Mouse (Mus musculus) intestine, postnatal 0 days (tissue): ENCODE data around the gene Hmgb1. TPM values are rescaled to one million over a fixed set of nuclear protein-coding genes. Genes with fewer than 3 reads are reported as not detected.

Source experiments
- ATAC-seq: fragments of 200-750 bp; cut with Nextera tagmentation; 2 replicates; pipeline ENCODE4 v1.8.0; 2017; ENCODE audit warnings: mild to moderate bottlenecking, moderate TSS enrichment, moderate library complexity
- H3K27ac ChIP-seq: fragments of 300-500 bp; sonication (generic); 2 replicates; pipeline ENCODE4 v1.5.1; 2014; ENCODE audit warnings: mild to moderate bottlenecking, low read depth, low read length, moderate library complexity
- H3K27me3 ChIP-seq: fragments of 300-500 bp; sonication (generic); replicated peaks from 2 replicates; pipeline ENCODE4 v1.6.1; 2014; ENCODE audit warnings: low read length, mixed read lengths; ENCODE audit not compliant: control insufficient read depth, insufficient read depth
- H3K36me3 ChIP-seq: fragments of 300-500 bp; sonication (generic); 2 replicates; pipeline ENCODE4 v1.6.1; 2014; ENCODE audit warnings: mild to moderate bottlenecking, moderate library complexity; ENCODE audit not compliant: control insufficient read depth, insufficient read depth
- H3K4me1 ChIP-seq: fragments of 300-500 bp; sonication (generic); replicated peaks from 2 replicates; pipeline ENCODE4 v1.6.1; 2014; ENCODE audit warnings: antibody characterized with exemption, low read length, mixed read lengths; ENCODE audit not compliant: control insufficient read depth, insufficient read depth
- H3K4me2 ChIP-seq: fragments of 300-500 bp; sonication (generic); replicated peaks from 2 replicates; pipeline ENCODE4 v1.6.1; 2014; ENCODE audit warnings: low read depth, mild to moderate bottlenecking, moderate library complexity
- H3K4me3 ChIP-seq: fragments of 300-500 bp; sonication (generic); 2 replicates; pipeline ENCODE4 v1.5.1; 2014; ENCODE audit warnings: low read depth, low read length
- H3K9ac ChIP-seq: fragments of 300-500 bp; sonication (generic); 2 replicates; pipeline ENCODE4 v1.6.1; 2014; ENCODE audit warnings: mild to moderate bottlenecking, low read depth, low read length
- H3K9me3 ChIP-seq: fragments of 300-500 bp; sonication (generic); 2 replicates; pipeline ENCODE4 v1.6.1; 2016; ENCODE audit warnings: mixed run types; ENCODE audit not compliant: control insufficient read depth
- CTCF ChIP-seq: sonication (generic); IDR thresholded peaks from 2 replicates; pipeline ENCODE4 v1.5.1; 2016; ENCODE audit warnings: low read depth, mild to moderate bottlenecking, control low read depth, antibody characterized with exemption, moderate library complexity
- WGBS: fragments of 180-500 bp; shearing (Covaris S2); extraction: QIAGEN DNeasy Blood & Tissue Kit; methylation state at CpG from one replicate; pipeline ENCODE4 v1.1.7; 2014; 5-methylcytosine and 5-hydroxymethylcytosine counted together
- polyA plus RNA-seq: library from polyadenylated mRNA; unstranded; fragments of >200 nt; fragmentation: Nextera tagmentation; extraction: Ambion mirVana; gene quantifications from 2 replicates; pipeline ENCODE4 v1.2.1, GENCODE M21; 2015

Gene Hmgb1
- polyA plus RNA-seq, 1 experiment from 2014 or later = 516 TPM

GRCm38 (mm10) chr5:149044067-149044466 lies 140.2 kb downstream of the Hmgb1 start:
- TF ChIP-seq CTCF = no peak
- Histone ChIP-seq H3K4me1 (no peaks in the 10 kb centered on the region), H3K9me3 (no peaks in the 10 kb centered on the region; the same call in 1 of the 2 replicates), H3K27me3 (no peaks in the 10 kb centered on the region), H3K36me3 (peaks cover 13% of the 10 kb centered on the region), H3K4me3 (no peak overlapping the region), H3K27ac (no peak overlapping the region), H3K4me2 (no peak overlapping the region), H3K9ac (no peak overlapping the region)
- 69% methylated on average over 4 of the region's 4 CpGs for WGBS
- no peak for ATAC-seq

DNA sequence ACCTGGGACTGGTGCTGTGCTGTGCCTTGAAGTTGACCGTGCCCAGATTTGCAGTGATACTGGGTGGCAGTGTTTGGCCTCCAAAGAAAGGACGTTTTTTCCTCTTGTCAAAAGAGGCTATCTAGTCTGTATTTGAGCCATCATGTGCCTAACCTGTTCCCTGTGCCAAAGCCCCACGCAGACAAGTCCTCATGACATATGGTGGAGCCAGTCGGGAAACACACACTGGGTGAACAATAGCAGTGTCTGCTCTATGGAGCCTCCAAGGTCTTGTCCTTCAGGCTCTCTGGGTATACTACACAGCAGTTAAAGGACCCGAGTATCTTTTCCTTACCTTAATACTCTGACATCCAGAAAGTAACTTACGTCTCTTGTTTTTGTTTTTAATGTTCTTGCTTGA lies 141.0 kb downstream of the Hmgb1 start:
- no peak overlapping the region for H3K4me2 ChIP-seq
- no peak for ATAC-seq
- TF ChIP-seq CTCF = no peak
- H3K9me3 ChIP-seq = no peaks in the 10 kb centered on the region; the same call in 1 of the 2 replicates
- WGBS = 84% methylated on average over 6 of the region's 6 CpGs
- H3K4me1 ChIP-seq = no peaks in the 10 kb centered on the region
- H3K4me3 ChIP-seq = no peak overlapping the region
- H3K36me3 ChIP-seq = peaks cover 13% of the 10 kb centered on the region
- no peak overlapping the region for H3K9ac ChIP-seq
- H3K27ac ChIP-seq = no peak overlapping the region
- H3K27me3 ChIP-seq = no peaks in the 10 kb centered on the region

GRCm38 (mm10) chr5:149039825-149040224 lies 144.5 kb downstream of the Hmgb1 start:
- no peak overlapping the region for H3K4me3 ChIP-seq
- H3K4me2 ChIP-seq = no peak overlapping the region
- H3K9me3 ChIP-seq = peaks cover 2% of the 10 kb centered on the region; the same call in 1 of the 2 replicates
- H3K27ac ChIP-seq = no peak overlapping the region
- WGBS = 87% methylated on average over 5 of the region's 5 CpGs
- TF ChIP-seq CTCF = peak; percentile 69
- no peaks in the 10 kb centered on the region for H3K4me1 ChIP-seq
- no peaks in the 10 kb centered on the region for H3K36me3 ChIP-seq
- H3K9ac ChIP-seq = no peak overlapping the region
- ATAC-seq = no peak; the same call in 1 of the 2 replicates
- no peaks in the 10 kb centered on the region for H3K27me3 ChIP-seq

- H3K4me1 ChIP-seq = no peaks in the 10 kb centered on the region
- TF ChIP-seq CTCF = no peak
- H3K4me2 ChIP-seq = no peak overlapping the region
- H3K27me3 ChIP-seq = no peaks in the 10 kb centered on the region
- no peak for ATAC-seq
- H3K27ac ChIP-seq = no peak overlapping the region
- H3K9me3 ChIP-seq = peaks cover 2% of the 10 kb centered on the region; the same call in 1 of the 2 replicates
- H3K4me3 ChIP-seq = no peak overlapping the region
- no peak overlapping the region for H3K9ac ChIP-seq
- WGBS = 27% methylated on average over 10 of the region's 10 CpGs
- H3K36me3 ChIP-seq = no peaks in the 10 kb centered on the region
Observed at GRCm38 (mm10) chr5:149037729-149038128, 146.6 kb downstream of the Hmgb1 start.

DNA sequence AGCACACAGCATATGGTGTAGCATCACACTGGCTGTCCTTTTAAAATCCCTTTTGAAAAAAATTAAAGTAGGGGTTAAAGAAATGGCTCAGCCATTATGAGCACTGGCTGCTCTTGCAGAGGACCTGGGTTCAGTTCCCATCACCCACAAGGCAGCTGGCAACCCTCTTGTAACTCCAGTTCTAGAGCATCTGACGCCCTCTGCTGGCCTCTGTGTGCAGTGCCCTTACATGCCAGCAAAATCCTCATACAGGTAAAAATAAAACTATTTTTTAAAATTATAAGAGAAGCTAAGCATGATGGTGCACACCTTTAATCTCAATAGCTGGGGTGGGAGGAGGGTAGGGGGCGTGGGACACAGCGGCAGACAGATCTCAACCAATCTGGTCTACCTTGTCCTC lies 147.4 kb downstream of the Hmgb1 start:
- Histone ChIP-seq H3K4me2 (no peak overlapping the region), H3K9me3 (peaks cover 2% of the 10 kb centered on the region; the same call in 1 of the 2 replicates), H3K27me3 (no peaks in the 10 kb centered on the region), H3K27ac (no peak overlapping the region), H3K4me1 (no peaks in the 10 kb centered on the region), H3K9ac (no peak overlapping the region), H3K36me3 (no peaks in the 10 kb centered on the region), H3K4me3 (no peak overlapping the region)
- peak; percentile 33; the same call in 1 of the 2 replicates for TF ChIP-seq CTCF
- 90% methylated on average over 3 of the region's 3 CpGs for WGBS
- no peak for ATAC-seq

- H3K4me3 ChIP-seq = no peak overlapping the region
- no peaks in the 10 kb centered on the region for H3K4me1 ChIP-seq
- H3K36me3 ChIP-seq = no peaks in the 10 kb centered on the region
- 96% methylated on average over 4 of the region's 4 CpGs for WGBS
- no peak for ATAC-seq
- H3K9ac ChIP-seq = no peak overlapping the region
- 0 out of 2 replicates have a peak, but pooled peaks cover 2% of the 10 kb centered on the region for H3K9me3 ChIP-seq
- no peak for TF ChIP-seq CTCF
- no peak overlapping the region for H3K4me2 ChIP-seq
- H3K27ac ChIP-seq = no peak overlapping the region
- H3K27me3 ChIP-seq = no peaks in the 10 kb centered on the region
Observed at GRCm38 (mm10) chr5:149032438-149032837, 151.9 kb downstream of the Hmgb1 start.
